Mouse (Mus musculus): ENCODE data around the gene Btnl9. TPM values are rescaled to one million over a fixed set of nuclear protein-coding genes. Genes with fewer than 3 reads are reported as not detected.
"Not testable (repeated sequence)": the region's sequence is repeated elsewhere in the genome, so short reads cannot be mapped to it uniquely, and the experiment has no call there.

The Btnl9 gene
- polyA plus RNA-seq, 1 experiment from 2014 or later: 0.86 TPM

DNA sequence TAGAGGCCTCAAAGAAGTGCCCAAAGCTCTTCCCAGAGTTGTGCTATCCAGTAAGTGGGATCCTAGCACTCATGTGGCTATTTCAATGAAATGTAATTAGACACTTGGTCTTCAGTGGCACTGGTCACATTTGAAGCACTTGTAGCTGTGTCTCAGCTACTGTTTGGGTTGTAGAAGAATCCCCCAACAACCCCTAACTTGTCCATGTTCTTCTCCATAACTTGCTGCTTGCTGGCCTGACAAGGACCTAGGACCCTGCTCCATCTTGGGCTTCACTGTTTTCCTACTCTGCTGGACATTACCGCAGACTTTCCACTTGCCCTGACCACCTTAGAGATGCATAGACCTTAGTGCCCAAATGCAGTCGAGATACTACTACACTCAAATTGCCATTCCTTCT lies 15.1 kb upstream of the Btnl9 start:
- H3K9ac ChIP-seq (ENCODE audit: low read depth, low read length): peak overlapping the region; percentile 93
- peak overlapping the region; percentile 80 for H3K4me2 ChIP-seq (replicated peaks; ENCODE audit: low read depth)
- H3K27ac ChIP-seq (ENCODE audit: low read depth, low read length): peak overlapping the region; percentile 99
- no peak for TF ChIP-seq CTCF (IDR thresholded peaks at IDR 0.05; ENCODE audit: low read depth)
- ATAC-seq: no peak
- peak overlapping the region; percentile 83 for H3K4me3 ChIP-seq (ENCODE audit: low read depth, low read length)
- no peaks in the 10 kb centered on the region for H3K27me3 ChIP-seq (replicated peaks; ENCODE audit: control insufficient read depth, insufficient read depth, low read length)
- no peaks in the 10 kb centered on the region for H3K36me3 ChIP-seq (ENCODE audit: control insufficient read depth, insufficient read depth)
- H3K4me1 ChIP-seq (replicated peaks; ENCODE audit: control insufficient read depth, insufficient read depth, low read length): no peaks in the 10 kb centered on the region
- WGBS: 41% methylated on average over 2 of the region's 2 CpGs
- no peaks in the 10 kb centered on the region for H3K9me3 ChIP-seq (ENCODE audit: control insufficient read depth)

GRCm38 (mm10) chr11:49201142-49201541 lies 14.2 kb upstream of the Btnl9 start:
- H3K4me2 ChIP-seq (replicated peaks; ENCODE audit: low read depth): no peak overlapping the region
- no peak for TF ChIP-seq CTCF (IDR thresholded peaks at IDR 0.05; ENCODE audit: low read depth)
- H3K4me3 ChIP-seq (ENCODE audit: low read depth, low read length): no peak overlapping the region
- no peaks in the 10 kb centered on the region for H3K27me3 ChIP-seq (replicated peaks; ENCODE audit: control insufficient read depth, insufficient read depth, low read length)
- no peaks in the 10 kb centered on the region for H3K9me3 ChIP-seq (ENCODE audit: control insufficient read depth)
- ATAC-seq: no peak
- no peaks in the 10 kb centered on the region for H3K4me1 ChIP-seq (replicated peaks; ENCODE audit: control insufficient read depth, insufficient read depth, low read length)
- H3K36me3 ChIP-seq (ENCODE audit: control insufficient read depth, insufficient read depth): no peaks in the 10 kb centered on the region
- no peak overlapping the region for H3K9ac ChIP-seq (ENCODE audit: low read depth, low read length)
- no peak overlapping the region for H3K27ac ChIP-seq (ENCODE audit: low read depth, low read length)

DNA sequence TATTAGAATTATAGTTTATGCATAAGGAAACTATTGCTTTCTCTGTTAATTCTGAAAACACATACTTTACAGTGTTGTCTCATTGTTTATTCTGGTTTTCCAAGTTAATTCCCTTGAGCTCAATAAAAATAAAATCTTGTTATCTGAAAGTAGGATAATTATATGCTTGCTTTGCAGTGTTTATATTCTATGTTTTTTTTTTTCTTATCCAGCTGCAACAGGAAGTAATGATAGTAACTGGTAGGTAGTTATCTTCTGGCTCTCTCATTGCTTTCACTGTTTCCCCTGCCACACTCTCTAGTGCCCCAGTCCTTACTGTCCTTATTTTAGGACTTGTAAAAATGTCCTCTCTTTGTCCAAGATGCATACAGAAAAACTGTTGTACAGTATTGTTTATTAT lies 13.7 kb upstream of the Btnl9 start:
- H3K4me2 ChIP-seq (replicated peaks; ENCODE audit: low read depth): no peak overlapping the region
- no peak overlapping the region for H3K9ac ChIP-seq (ENCODE audit: low read depth, low read length)
- H3K27me3 ChIP-seq (replicated peaks; ENCODE audit: control insufficient read depth, insufficient read depth, low read length): no peaks in the 10 kb centered on the region
- no peak overlapping the region for H3K27ac ChIP-seq (ENCODE audit: low read depth, low read length)
- no peak for TF ChIP-seq CTCF (IDR thresholded peaks at IDR 0.05; ENCODE audit: low read depth)
- H3K4me3 ChIP-seq (ENCODE audit: low read depth, low read length): no peak overlapping the region
- H3K4me1 ChIP-seq (replicated peaks; ENCODE audit: control insufficient read depth, insufficient read depth, low read length): no peaks in the 10 kb centered on the region
- H3K9me3 ChIP-seq (ENCODE audit: control insufficient read depth): no peaks in the 10 kb centered on the region
- no peaks in the 10 kb centered on the region for H3K36me3 ChIP-seq (ENCODE audit: control insufficient read depth, insufficient read depth)
- ATAC-seq: no peak

DNA sequence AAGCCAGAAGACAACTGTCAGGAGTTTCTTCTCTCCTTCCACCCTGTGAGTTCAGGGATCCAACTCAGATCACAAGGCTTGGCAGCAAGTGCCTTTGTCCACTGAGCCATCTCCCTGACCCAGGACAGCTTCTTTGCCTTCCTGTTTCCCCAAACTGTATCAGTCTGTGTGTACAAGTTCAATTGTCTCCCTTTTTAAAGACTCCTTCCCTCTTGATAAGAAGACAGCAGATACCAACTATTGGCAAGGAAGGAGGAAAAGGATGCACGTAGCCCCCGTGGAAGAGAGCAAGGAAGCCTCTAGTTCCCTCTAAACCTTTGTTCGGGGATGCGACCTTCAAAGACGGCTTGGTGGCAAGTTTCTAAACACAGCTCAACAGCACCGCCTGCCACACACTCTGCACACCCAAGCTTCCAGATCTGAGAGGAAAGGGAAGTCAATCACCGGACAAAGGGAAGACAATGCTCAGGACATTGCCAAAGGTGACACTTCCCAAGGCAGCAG lies 8.9 kb upstream of the Btnl9 start:
- H3K27ac ChIP-seq (ENCODE audit: low read depth, low read length): no peak overlapping the region
- H3K36me3 ChIP-seq (ENCODE audit: control insufficient read depth, insufficient read depth): no peaks in the 10 kb centered on the region
- H3K9me3 ChIP-seq (ENCODE audit: control insufficient read depth): no peaks in the 10 kb centered on the region
- no peak overlapping the region for H3K4me2 ChIP-seq (replicated peaks; ENCODE audit: low read depth)
- H3K4me3 ChIP-seq (ENCODE audit: low read depth, low read length): no peak overlapping the region
- ATAC-seq: no peak
- TF ChIP-seq CTCF (IDR thresholded peaks at IDR 0.05; ENCODE audit: low read depth): no peak
- H3K27me3 ChIP-seq (replicated peaks; ENCODE audit: control insufficient read depth, insufficient read depth, low read length): no peaks in the 10 kb centered on the region
- 81% methylated on average over 7 of the region's 7 CpGs for WGBS
- H3K9ac ChIP-seq (ENCODE audit: low read depth, low read length): no peak overlapping the region
- H3K4me1 ChIP-seq (replicated peaks; ENCODE audit: control insufficient read depth, insufficient read depth, low read length): no peaks in the 10 kb centered on the region

DNA sequence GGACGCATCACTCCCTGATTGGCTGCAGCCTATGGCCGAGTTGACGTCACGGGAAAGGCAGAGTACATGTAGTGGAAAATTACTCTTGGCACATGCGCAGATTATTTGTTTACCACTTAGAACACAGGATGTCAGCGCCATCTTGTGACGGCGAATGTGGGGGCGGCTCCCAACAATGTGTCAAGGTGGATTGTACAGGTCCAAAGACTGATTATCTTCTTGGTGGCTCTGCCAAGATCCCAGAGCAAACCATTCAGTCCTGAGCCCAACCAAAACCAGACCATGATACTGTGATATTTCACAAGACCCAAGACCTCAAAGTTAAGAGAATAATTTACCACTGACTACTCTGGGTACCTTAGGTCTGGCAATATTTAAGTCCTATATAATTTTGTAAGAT lies 7.8 kb upstream of the Btnl9 start:
- not testable (repeated sequence) for H3K4me1 ChIP-seq (replicated peaks; ENCODE audit: control insufficient read depth, insufficient read depth, low read length); ATAC-seq; H3K27ac ChIP-seq (ENCODE audit: low read depth, low read length); H3K36me3 ChIP-seq (ENCODE audit: control insufficient read depth, insufficient read depth); H3K27me3 ChIP-seq (replicated peaks; ENCODE audit: control insufficient read depth, insufficient read depth, low read length); H3K9ac ChIP-seq (ENCODE audit: low read depth, low read length); H3K4me3 ChIP-seq (ENCODE audit: low read depth, low read length); H3K4me2 ChIP-seq (replicated peaks; ENCODE audit: low read depth); H3K9me3 ChIP-seq (ENCODE audit: control insufficient read depth)
- 95% methylated on average over 9 of the region's 9 CpGs for WGBS

DNA sequence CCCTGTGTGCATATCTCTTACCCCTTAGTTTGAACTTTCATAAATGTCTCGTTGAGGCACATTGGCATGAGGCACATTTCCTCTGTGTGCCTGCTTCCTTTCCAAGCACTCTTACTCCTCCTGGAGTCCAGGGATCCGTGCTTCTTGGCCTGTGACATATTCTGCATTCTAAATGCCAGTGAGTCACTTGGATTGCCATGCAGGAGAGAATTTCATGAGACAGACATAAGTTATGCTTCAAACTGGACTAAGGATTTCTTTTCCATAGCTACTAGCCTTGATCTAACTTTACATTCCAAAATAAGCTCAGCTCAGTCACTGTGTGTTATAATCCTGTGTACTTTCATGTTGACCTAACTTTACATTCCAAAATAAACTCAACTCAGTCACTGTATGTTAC lies 4.1 kb upstream of the Btnl9 start:
- no peak overlapping the region for H3K4me3 ChIP-seq (ENCODE audit: low read depth, low read length)
- no peak for ATAC-seq
- no peaks in the 10 kb centered on the region for H3K4me1 ChIP-seq (replicated peaks; ENCODE audit: control insufficient read depth, insufficient read depth, low read length)
- no peaks in the 10 kb centered on the region for H3K9me3 ChIP-seq (ENCODE audit: control insufficient read depth)
- WGBS: 69% methylated on average over 2 of the region's 2 CpGs
- no peak overlapping the region for H3K9ac ChIP-seq (ENCODE audit: low read depth, low read length)
- no peak overlapping the region for H3K4me2 ChIP-seq (replicated peaks; ENCODE audit: low read depth)
- no peaks in the 10 kb centered on the region for H3K27me3 ChIP-seq (replicated peaks; ENCODE audit: control insufficient read depth, insufficient read depth, low read length)
- no peaks in the 10 kb centered on the region for H3K36me3 ChIP-seq (ENCODE audit: control insufficient read depth, insufficient read depth)
- TF ChIP-seq CTCF (IDR thresholded peaks at IDR 0.05; ENCODE audit: low read depth): no peak
- no peak overlapping the region for H3K27ac ChIP-seq (ENCODE audit: low read depth, low read length)

- TF ChIP-seq CTCF (IDR thresholded peaks at IDR 0.05; ENCODE audit: low read depth): peak; percentile 86
- no peak for ATAC-seq
Observed at GRCm38 (mm10) chr11:49189737-49190136, 2.8 kb upstream of the Btnl9 start.

More at GRCm38 (mm10) chr11:49189737-49190136, 2.8 kb upstream of the Btnl9 start:
- H3K4me1 ChIP-seq (replicated peaks; ENCODE audit: control insufficient read depth, insufficient read depth, low read length): no peaks in the 10 kb centered on the region
- H3K27ac ChIP-seq (ENCODE audit: low read depth, low read length): no peak overlapping the region
- WGBS: under 1% methylated on average over 7 of the region's 7 CpGs
- H3K4me2 ChIP-seq (replicated peaks; ENCODE audit: low read depth): no peak overlapping the region
- no peak overlapping the region for H3K4me3 ChIP-seq (ENCODE audit: low read depth, low read length)
- no peak overlapping the region for H3K9ac ChIP-seq (ENCODE audit: low read depth, low read length)
- no peaks in the 10 kb centered on the region for H3K27me3 ChIP-seq (replicated peaks; ENCODE audit: control insufficient read depth, insufficient read depth, low read length)
- no peaks in the 10 kb centered on the region for H3K36me3 ChIP-seq (ENCODE audit: control insufficient read depth, insufficient read depth)
- H3K9me3 ChIP-seq (ENCODE audit: control insufficient read depth): no peaks in the 10 kb centered on the region

All from intestine, postnatal 0 days (tissue).